Mouse (Mus musculus): ENCODE measurements around the gene Sbno2. TPM values are rescaled to one million over a fixed set of nuclear protein-coding genes. Genes with fewer than 3 reads are reported as not detected.

Gene Sbno2
- polyA plus RNA-seq (2011; ENCODE audit: insufficient read depth, insufficient read length, low read depth, missing spikeins): 36.1 and 37.3 TPM in 2 replicates

- H3K27me3 ChIP-seq (ENCODE audit: control insufficient read depth, insufficient read depth, low read length, poor library complexity, severe bottlenecking): no peaks in the 10 kb centered on the region
- H3K27ac ChIP-seq (ENCODE audit: insufficient read depth, low read length): peak within 1 kb of the TSS; percentile 12; the same call in 1 of the 2 replicates
- no peaks in the 10 kb centered on the region for H3K36me3 ChIP-seq (ENCODE audit: control insufficient read depth, insufficient read depth, low read length, poor library complexity, severe bottlenecking)
- peak within 1 kb of the TSS; percentile 1 for H3K4me3 ChIP-seq (ENCODE audit: low read depth, low read length)
- peak within 1 kb of the TSS; percentile 35; the same call in 1 of the 2 replicates for H3K9ac ChIP-seq (ENCODE audit: low read depth, poor library complexity, severe bottlenecking)
- TF ChIP-seq POLR2A (IDR thresholded peaks at IDR 0.05; ENCODE audit: insufficient read depth, low read length) (no peak), EP300 (IDR thresholded peaks at IDR 0.05; ENCODE audit: insufficient read depth, low read depth, low read length) (no peak), CTCF (IDR thresholded peaks at IDR 0.05; ENCODE audit: low read depth, low read length) (no peak)
- H3K9me3 ChIP-seq (replicated peaks; ENCODE audit: control insufficient read depth, insufficient read depth, low read length, poor library complexity, severe bottlenecking): no peaks in the 10 kb centered on the region
- H3K4me1 ChIP-seq (ENCODE audit: control insufficient read depth, insufficient read depth, low read length): peaks cover 7% of the 10 kb centered on the region
These were observed at the start of gene Sbno2 for GRCm38 (mm10) chr10:80105460-80105859. Gene Sbno2, minus strand, starts transcription at chr10:80105571.

DNA sequence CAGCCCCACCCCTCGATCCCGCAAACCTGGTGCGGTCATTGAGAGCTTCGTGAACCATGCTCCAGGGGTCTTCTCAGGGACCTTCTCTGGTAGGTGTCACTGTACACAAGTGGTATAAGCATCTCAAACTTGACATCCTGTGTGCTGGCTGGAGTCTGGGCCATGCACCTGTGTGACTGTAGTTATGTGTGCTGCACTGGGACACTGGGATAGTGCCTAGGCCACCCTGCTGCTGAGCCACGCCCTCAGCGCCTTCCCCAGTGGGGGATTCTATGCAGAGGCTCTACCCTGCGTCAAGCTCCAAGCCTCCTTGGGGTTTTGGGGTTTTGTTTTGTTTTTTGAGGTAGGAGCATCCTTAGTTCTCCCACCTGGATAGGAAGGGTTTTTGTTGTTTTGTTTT is 49.0 kb upstream of the Sbno2 start:
- Histone ChIP-seq H3K9me3 (replicated peaks; ENCODE audit: control insufficient read depth, insufficient read depth, low read length, poor library complexity, severe bottlenecking) (no peaks in the 10 kb centered on the region), H3K9ac (ENCODE audit: low read depth, poor library complexity, severe bottlenecking) (no peak overlapping the region), H3K27ac (ENCODE audit: insufficient read depth, low read length) (no peak overlapping the region), H3K4me1 (ENCODE audit: control insufficient read depth, insufficient read depth, low read length) (peaks cover 11% of the 10 kb centered on the region), H3K4me3 (ENCODE audit: low read depth, low read length) (no peak overlapping the region), H3K36me3 (ENCODE audit: control insufficient read depth, insufficient read depth, low read length, poor library complexity, severe bottlenecking) (peaks cover 39% of the 10 kb centered on the region), H3K27me3 (ENCODE audit: control insufficient read depth, insufficient read depth, low read length, poor library complexity, severe bottlenecking) (no peaks in the 10 kb centered on the region)
- TF ChIP-seq CTCF (IDR thresholded peaks at IDR 0.05; ENCODE audit: low read depth, low read length) (no peak), POLR2A (IDR thresholded peaks at IDR 0.05; ENCODE audit: insufficient read depth, low read length) (no peak), EP300 (IDR thresholded peaks at IDR 0.05; ENCODE audit: insufficient read depth, low read depth, low read length) (no peak)

DNA sequence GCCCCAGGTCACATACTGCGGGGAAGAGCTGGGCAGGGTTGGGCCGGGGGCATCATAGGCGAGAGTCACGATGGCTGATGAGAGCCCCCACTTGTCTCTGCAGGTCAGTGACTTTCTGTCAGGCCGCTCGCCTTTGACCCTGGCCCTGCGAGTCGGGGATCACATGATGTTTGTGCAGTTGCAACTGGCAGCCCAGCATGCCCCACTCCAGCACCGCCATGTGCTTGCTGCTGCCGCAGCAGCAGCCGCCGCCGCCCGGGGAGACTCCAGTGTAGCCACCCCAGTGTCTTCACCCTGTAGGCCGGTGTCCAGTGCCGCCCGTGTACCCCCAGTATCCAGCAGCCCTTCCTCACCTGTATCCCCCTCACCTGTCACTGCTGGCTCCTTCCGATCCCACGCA is 48.3 kb upstream of the Sbno2 start:
- Histone ChIP-seq H3K4me1 (ENCODE audit: control insufficient read depth, insufficient read depth, low read length) (peaks cover 7% of the 10 kb centered on the region), H3K4me3 (ENCODE audit: low read depth, low read length) (no peak overlapping the region), H3K36me3 (ENCODE audit: control insufficient read depth, insufficient read depth, low read length, poor library complexity, severe bottlenecking) (peaks cover 39% of the 10 kb centered on the region), H3K27me3 (ENCODE audit: control insufficient read depth, insufficient read depth, low read length, poor library complexity, severe bottlenecking) (no peaks in the 10 kb centered on the region), H3K9ac (ENCODE audit: low read depth, poor library complexity, severe bottlenecking) (peak overlapping the region; percentile 93), H3K27ac (ENCODE audit: insufficient read depth, low read length) (no peak overlapping the region), H3K9me3 (replicated peaks; ENCODE audit: control insufficient read depth, insufficient read depth, low read length, poor library complexity, severe bottlenecking) (no peaks in the 10 kb centered on the region)
- TF ChIP-seq EP300 (IDR thresholded peaks at IDR 0.05; ENCODE audit: insufficient read depth, low read depth, low read length) (no peak), CTCF (IDR thresholded peaks at IDR 0.05; ENCODE audit: low read depth, low read length) (no peak), POLR2A (IDR thresholded peaks at IDR 0.05; ENCODE audit: insufficient read depth, low read length) (no peak)

GRCm38 (mm10) chr10:80152873-80153260 is 47.5 kb upstream of the Sbno2 start:
- Histone ChIP-seq H3K36me3 (ENCODE audit: control insufficient read depth, insufficient read depth, low read length, poor library complexity, severe bottlenecking) (peaks cover 39% of the 10 kb centered on the region), H3K9ac (ENCODE audit: low read depth, poor library complexity, severe bottlenecking) (peak overlapping the region; percentile 93), H3K4me1 (ENCODE audit: control insufficient read depth, insufficient read depth, low read length) (peaks cover 6% of the 10 kb centered on the region), H3K27ac (ENCODE audit: insufficient read depth, low read length) (no peak overlapping the region), H3K27me3 (ENCODE audit: control insufficient read depth, insufficient read depth, low read length, poor library complexity, severe bottlenecking) (no peaks in the 10 kb centered on the region), H3K4me3 (ENCODE audit: low read depth, low read length) (no peak overlapping the region), H3K9me3 (replicated peaks; ENCODE audit: control insufficient read depth, insufficient read depth, low read length, poor library complexity, severe bottlenecking) (no peaks in the 10 kb centered on the region)
- TF ChIP-seq POLR2A (IDR thresholded peaks at IDR 0.05; ENCODE audit: insufficient read depth, low read length): no peak
- no peak for TF ChIP-seq CTCF (IDR thresholded peaks at IDR 0.05; ENCODE audit: low read depth, low read length)
- TF ChIP-seq EP300 (IDR thresholded peaks at IDR 0.05; ENCODE audit: insufficient read depth, low read depth, low read length): no peak

DNA sequence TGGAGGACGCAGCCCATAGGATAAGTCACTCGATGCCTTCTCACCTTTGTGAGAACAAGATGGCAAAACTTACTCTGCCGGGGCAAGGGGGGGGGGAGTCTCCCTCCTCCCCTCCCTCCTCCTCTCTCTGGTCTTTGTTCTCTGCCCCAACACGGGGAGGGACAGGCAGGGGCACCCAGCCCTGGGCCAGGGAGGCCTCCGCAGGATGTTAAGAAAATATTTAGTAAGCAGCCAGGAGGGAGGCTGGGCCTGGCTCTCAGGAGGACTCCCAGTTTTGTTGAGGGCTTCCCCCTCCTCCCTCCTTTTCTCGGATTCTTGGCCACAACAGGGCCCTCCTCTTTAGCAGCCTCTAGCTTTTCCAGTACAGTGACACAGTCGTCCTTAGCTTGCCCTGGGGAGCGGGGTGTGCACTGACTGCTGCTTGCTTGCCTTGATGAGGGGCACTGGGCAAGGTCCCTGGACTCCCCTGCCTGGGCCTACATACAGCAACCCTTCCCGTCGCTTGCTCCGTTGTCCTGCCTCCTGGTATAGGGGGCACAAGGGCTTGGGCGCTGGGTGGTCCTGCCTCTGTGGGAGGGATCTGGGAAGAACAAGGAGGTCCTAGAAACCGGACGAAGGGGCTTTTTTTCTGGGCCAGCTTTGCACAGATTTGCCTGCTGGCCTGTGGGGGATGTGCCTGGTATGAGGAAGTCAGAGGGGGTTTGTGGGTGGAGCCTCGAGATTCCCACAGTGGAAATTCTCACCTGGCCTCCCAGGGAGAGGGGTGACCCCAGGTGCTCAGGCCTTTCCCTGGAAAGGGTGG is 46.9 kb upstream of the Sbno2 start:
- H3K4me1 ChIP-seq (ENCODE audit: control insufficient read depth, insufficient read depth, low read length): peaks cover 6% of the 10 kb centered on the region

More for the DNA sequence above, 46.9 kb upstream of the Sbno2 start:
- peak overlapping the region; percentile 93 for H3K9ac ChIP-seq (ENCODE audit: low read depth, poor library complexity, severe bottlenecking)
- H3K27ac ChIP-seq (ENCODE audit: insufficient read depth, low read length): no peak overlapping the region
- TF ChIP-seq EP300 (IDR thresholded peaks at IDR 0.05; ENCODE audit: insufficient read depth, low read depth, low read length) (no peak), CTCF (IDR thresholded peaks at IDR 0.05; ENCODE audit: low read depth, low read length) (no peak), POLR2A (IDR thresholded peaks at IDR 0.05; ENCODE audit: insufficient read depth, low read length) (no peak)
- H3K36me3 ChIP-seq (ENCODE audit: control insufficient read depth, insufficient read depth, low read length, poor library complexity, severe bottlenecking): peaks cover 39% of the 10 kb centered on the region
- no peaks in the 10 kb centered on the region for H3K27me3 ChIP-seq (ENCODE audit: control insufficient read depth, insufficient read depth, low read length, poor library complexity, severe bottlenecking)
- H3K9me3 ChIP-seq (replicated peaks; ENCODE audit: control insufficient read depth, insufficient read depth, low read length, poor library complexity, severe bottlenecking): no peaks in the 10 kb centered on the region
- peak overlapping the region; percentile 58 for H3K4me3 ChIP-seq (ENCODE audit: low read depth, low read length)
